Comparison of ENCODE assay signal across 9 mouse cellular contexts in genomic region chr12:86932575-86932952, GRCm38 (mm10). TPM values are rescaled to one million over a fixed set of nuclear protein-coding genes. Genes with fewer than 3 reads are reported as not detected.
DNase-seq lines count a peak whose midpoint lies in the region; ATAC-seq and TF ChIP-seq lines count a peak whose summit lies in the region.
"Had no signal": no experiment of that assay in that cellular context is flagged by ENCODE, and none has a peak within 500 bp of the region (broad histone marks: within the 10 kb centered on the region; RNA-seq: fewer than 3 reads in every experiment).

No protein-coding gene starts in this region.

- intact Hi-C loops in heart, postnatal 10 days (cut with DNase I) = no loop called here

- H3K27me3 ChIP-seq in kidney, adult 2 months (replicated peaks; ENCODE audit: control insufficient read depth, insufficient read depth, low read length) = no peaks in the 10 kb centered on the region
- no peaks in the 10 kb centered on the region for H3K27me3 ChIP-seq in kidney, embryonic 16.5 days (ENCODE audit: insufficient read depth, low read length)
- H3K27me3 ChIP-seq in limb, embryonic 10.5 days (ENCODE audit: low read depth, poor library complexity, severe bottlenecking) = no peaks in the 10 kb centered on the region

- DNase-seq in kidney, adult 2 months = peak; percentile 83
- peak; percentile 37 for DNase-seq in embryo, embryonic 10.5 days (ENCODE audit: low spot score)
- peak; percentile 80 to 85 for DNase-seq in heart, postnatal 10 days
- peak; percentile 60 to 77 for DNase-seq in lung, postnatal 4 days
- DNase-seq in thymus, postnatal 25 days = no peak
- DNase-seq in layer of hippocampus, postnatal 25 days (ENCODE audit: extremely low spot score in 1 of 2, low spot score in 1 of 2) = no peak
- DNase-seq in limb, embryonic 10.5 days (ENCODE audit: low spot score) = no peak

- no peak overlapping the region for H3K4me2 ChIP-seq in kidney, embryonic 16.5 days (replicated peaks; ENCODE audit: low read depth, low read length)

- WGBS in kidney, adult 2 months = 14% methylated on average over 6 of the region's 6 CpGs
- WGBS in kidney, embryonic 16.5 days = 44% methylated on average over 6 of the region's 6 CpGs
- WGBS in limb, embryonic 10.5 days = 29% methylated on average over 6 of the region's 6 CpGs

- no peak for TF ChIP-seq CTCF in kidney, adult 2 months (conservative IDR thresholded peaks at IDR 0.05; ENCODE audit: insufficient read depth, insufficient read length, low read depth, low read length)

- no peak for TF ChIP-seq POLR2A in kidney, adult 2 months (IDR thresholded peaks at IDR 0.05; ENCODE audit: low read depth, low read length)

- peaks cover 9% of the 10 kb centered on the region for H3K9me3 ChIP-seq in kidney, embryonic 16.5 days (ENCODE audit: low read length)
- H3K9me3 ChIP-seq in limb, embryonic 10.5 days (replicated peaks) = no peaks in the 10 kb centered on the region

- ATAC-seq in kidney, embryonic 16.5 days (ENCODE audit: low FRiP score, low TSS enrichment) = no peak

- H3K4me3 ChIP-seq in kidney, adult 2 months (ENCODE audit: insufficient read depth, low read depth, low read length) = no peak overlapping the region
- H3K4me3 ChIP-seq in kidney, embryonic 16.5 days (ENCODE audit: low read length) = no peak overlapping the region
- no peak overlapping the region for H3K4me3 ChIP-seq in limb, embryonic 10.5 days

- no peaks in the 10 kb centered on the region for H3K36me3 ChIP-seq in kidney, adult 2 months (ENCODE audit: control insufficient read depth, insufficient read depth, low read length)
- no peaks in the 10 kb centered on the region for H3K36me3 ChIP-seq in kidney, embryonic 16.5 days (ENCODE audit: insufficient read depth, low read length)
- H3K36me3 ChIP-seq in limb, embryonic 10.5 days = no peaks in the 10 kb centered on the region

- no peak overlapping the region for H3K9ac ChIP-seq in kidney, embryonic 16.5 days (replicated peaks; ENCODE audit: low read length)

- H3K4me1 ChIP-seq in kidney, adult 2 months (ENCODE audit: control insufficient read depth, insufficient read depth, low read length) = peaks cover 11% of the 10 kb centered on the region; the same call in 1 of the 2 replicates
- H3K4me1 ChIP-seq in kidney, embryonic 16.5 days (ENCODE audit: insufficient read depth, low read length) = 0 out of 2 replicates have a peak, but pooled peaks cover 6% of the 10 kb centered on the region
- H3K4me1 ChIP-seq in limb, embryonic 10.5 days = no peaks in the 10 kb centered on the region

- H3K27ac ChIP-seq in kidney, adult 2 months (ENCODE audit: insufficient read depth, low read depth, low read length) = peak overlapping the region; percentile 65
- H3K27ac ChIP-seq in kidney, embryonic 16.5 days (ENCODE audit: low read length) = no peak overlapping the region
- no peak overlapping the region for H3K27ac ChIP-seq in limb, embryonic 10.5 days

RNA-seq across cellular contexts. Expression of gene Cipc, which starts 14.3 kb away (rescaled TPM):
- 28.8 and 34.2 TPM in 2 replicates for polyA plus RNA-seq in kidney, adult 2 months (2012; rRNA removed)
- 24.0 and 24.9 TPM in 2 replicates for polyA plus RNA-seq in kidney, embryonic 16.5 days (2015; fragmentation: Nextera tagmentation; extraction: Ambion mirVana)
- total RNA-seq in heart, postnatal 10 days (2021) = 10 to 100 TPM; 36.5 to 45.1 TPM
- 10 to 100 TPM; 62.0 to 74.2 TPM for total RNA-seq in layer of hippocampus, postnatal 25 days (2021)
- polyA plus RNA-seq in limb, embryonic 10.5 days (2016; fragmentation: Nextera tagmentation; extraction: Ambion mirVana) = 31.8 and 37.7 TPM in 2 replicates

RNA-seq across cellular contexts. Expression of gene Irf2bpl, which starts 48.0 kb away (rescaled TPM):
- polyA plus RNA-seq in kidney, adult 2 months (2012; rRNA removed) = 22.0 and 27.8 TPM in 2 replicates
- polyA plus RNA-seq in kidney, embryonic 16.5 days (2015; fragmentation: Nextera tagmentation; extraction: Ambion mirVana) = 30.3 and 30.4 TPM in 2 replicates
- total RNA-seq in heart, postnatal 10 days (2021) = 10 to 100 TPM; 60.3 to 67.5 TPM
- total RNA-seq in layer of hippocampus, postnatal 25 days (2021) = 10 to 100 TPM; 68.0 to 70.8 TPM
- 11.9 and 22.6 TPM in 2 replicates for polyA plus RNA-seq in limb, embryonic 10.5 days (2016; fragmentation: Nextera tagmentation; extraction: Ambion mirVana)

RNA-seq across cellular contexts. Expression of gene Zdhhc22, which starts 57.7 kb away (rescaled TPM):
- polyA plus RNA-seq in kidney, adult 2 months (2012; rRNA removed) = 0.14 TPM in 1 of 2 replicates, not detected in the other
- polyA plus RNA-seq in kidney, embryonic 16.5 days (2015; fragmentation: Nextera tagmentation; extraction: Ambion mirVana) = 0.14 TPM in 1 of 2 replicates, not detected in the other
- not detected for total RNA-seq in heart, postnatal 10 days (2021)
- 10 to 100 TPM; 10.3 to 10.9 TPM for total RNA-seq in layer of hippocampus, postnatal 25 days (2021)
- polyA plus RNA-seq in limb, embryonic 10.5 days (2016; fragmentation: Nextera tagmentation; extraction: Ambion mirVana) = 0.04 TPM in 2 replicates
- total RNA-seq: gastrocnemius, postnatal 4 days had no signal

Comparison
In these comparisons a context has a peak if more than half of its experiments do, and no peak if none do; other contexts are left out.
1. DNase-seq: peak in kidney, adult 2 months (single experiment), embryo, embryonic 10.5 days (single experiment), heart, postnatal 10 days (2 of 2) and lung, postnatal 4 days (2 of 2); none in thymus, postnatal 25 days (single experiment), layer of hippocampus, postnatal 25 days (0 of 2) and limb, embryonic 10.5 days (single experiment).